20 mouse cellular contexts compared by ENCODE assay signal in the genomic region with DNA sequence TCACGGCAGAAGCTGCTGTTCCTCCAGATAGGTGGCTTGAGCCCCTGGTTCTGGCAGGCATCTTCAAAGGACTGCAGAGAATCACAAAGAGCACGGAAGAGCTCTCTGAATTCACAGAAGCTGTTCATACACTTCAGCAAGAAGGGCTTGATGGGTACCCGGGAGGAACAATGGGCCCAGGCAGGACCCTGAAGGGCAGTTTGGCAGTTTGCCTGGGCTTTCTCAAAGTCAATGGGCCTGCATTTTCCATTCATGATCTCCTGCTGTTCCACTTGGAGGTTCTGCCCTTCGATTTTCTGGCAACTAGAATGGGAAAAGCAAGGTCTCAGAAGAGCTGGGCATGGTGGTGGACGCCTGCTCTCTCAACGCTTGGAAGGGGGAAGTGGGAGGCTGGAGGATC. TPM values are rescaled to one million over a fixed set of nuclear protein-coding genes. Genes with fewer than 3 reads are reported as not detected.
DNase-seq lines count a peak whose midpoint lies in the region; ATAC-seq and TF ChIP-seq lines count a peak whose summit lies in the region.
"Had no signal": no experiment of that assay in that cellular context is flagged by ENCODE, and none has a peak within 500 bp of the region (broad histone marks: within the 10 kb centered on the region; RNA-seq: fewer than 3 reads in every experiment).

No protein-coding gene starts in this region.

- H3K27me3 ChIP-seq in hindbrain, postnatal 0 days (ENCODE audit: insufficient read depth, low read length): no peaks in the 10 kb centered on the region
- H3K27me3 ChIP-seq in hindbrain, embryonic 13.5 days: 0 out of 2 replicates have a peak, but pooled peaks cover 3% of the 10 kb centered on the region
- H3K27me3 ChIP-seq in midbrain, embryonic 14.5 days (ENCODE audit: control insufficient read depth, insufficient read depth, low read length): no peaks in the 10 kb centered on the region
- no peaks in the 10 kb centered on the region for H3K27me3 ChIP-seq in midbrain, embryonic 15.5 days (replicated peaks)
- no peaks in the 10 kb centered on the region for H3K27me3 ChIP-seq in kidney, adult 2 months (replicated peaks; ENCODE audit: control insufficient read depth, insufficient read depth, low read length)
- H3K27me3 ChIP-seq: neural tube, embryonic 12.5 days had no signal

- no peak overlapping the region for H3K9ac ChIP-seq in hindbrain, postnatal 0 days (replicated peaks; ENCODE audit: low read length)
- H3K9ac ChIP-seq in hindbrain, embryonic 13.5 days: no peak overlapping the region
- H3K9ac ChIP-seq in midbrain, embryonic 14.5 days (replicated peaks; ENCODE audit: low read length): no peak overlapping the region
- H3K9ac ChIP-seq in midbrain, embryonic 15.5 days: no peak overlapping the region
- H3K9ac ChIP-seq: neural tube, embryonic 12.5 days had no signal

- H3K4me3 ChIP-seq in hindbrain, postnatal 0 days (ENCODE audit: low read length): no peak overlapping the region
- no peak overlapping the region for H3K4me3 ChIP-seq in hindbrain, embryonic 13.5 days
- no peak overlapping the region for H3K4me3 ChIP-seq in midbrain, embryonic 14.5 days (replicated peaks; ENCODE audit: low read depth, low read length)
- H3K4me3 ChIP-seq in midbrain, embryonic 15.5 days: no peak overlapping the region
- H3K4me3 ChIP-seq in kidney, adult 2 months (ENCODE audit: insufficient read depth, low read depth, low read length): no peak overlapping the region
- H3K4me3 ChIP-seq: forebrain, embryonic 10.5 days; heart, adult 2 months; neural tube, embryonic 12.5 days had no signal

- WGBS in hindbrain, postnatal 0 days: 20% methylated on average over 6 of the region's 6 CpGs
- 37% methylated on average over 6 of the region's 6 CpGs for WGBS in hindbrain, embryonic 13.5 days
- WGBS in midbrain, embryonic 14.5 days: 38% methylated on average over 6 of the region's 6 CpGs
- WGBS in midbrain, embryonic 15.5 days: 32% methylated on average over 6 of the region's 6 CpGs
- WGBS in kidney, adult 2 months: 64% methylated on average over 6 of the region's 6 CpGs

- peak; percentile 23 to 24 for DNase-seq in cerebellum, postnatal 14 days
- no peak for DNase-seq in cerebellum, adult 18-20 months
- DNase-seq in hindbrain, postnatal 0 days (ENCODE audit: low spot score): peak; percentile 79
- DNase-seq in midbrain, embryonic 14.5 days: peak; percentile 73
- peak; percentile 63 for DNase-seq in Muller cell, postnatal 12 days (ENCODE audit: inconsistent ontology term)
- no peak for DNase-seq in kidney, adult 2 months
- DNase-seq: adrenal gland, postnatal 36 days; embryo, embryonic 11 days; gastrocnemius, postnatal 25 days; heart, adult 2 months; kidney, adult 9 months; kidney, postnatal 36 days; liver had no signal

- TF ChIP-seq CTCF in hindbrain, postnatal 0 days (IDR thresholded peaks at IDR 0.05; ENCODE audit: low read depth): no peak
- TF ChIP-seq CTCF in kidney, adult 2 months (conservative IDR thresholded peaks at IDR 0.05; ENCODE audit: insufficient read depth, insufficient read length, low read depth, low read length): no peak

- ATAC-seq in hindbrain, postnatal 0 days: peak; percentile 68; the same call in 1 of the 2 replicates
- ATAC-seq in hindbrain, embryonic 13.5 days (ENCODE audit: low FRiP score): no peak
- ATAC-seq in midbrain, embryonic 14.5 days (ENCODE audit: low FRiP score, low TSS enrichment): no peak
- no peak for ATAC-seq in midbrain, embryonic 15.5 days (replicated peaks)
- ATAC-seq: CD4-positive, CD25-positive, alpha-beta regulatory T cell, adult 4 months; inflammation-experienced regulatory T-cells, adult 6 months had no signal

- H3K27ac ChIP-seq in hindbrain, postnatal 0 days: peak overlapping the region; percentile 51; the same call in 1 of the 2 replicates
- H3K27ac ChIP-seq in hindbrain, embryonic 13.5 days: no peak overlapping the region
- no peak overlapping the region for H3K27ac ChIP-seq in midbrain, embryonic 14.5 days (replicated peaks; ENCODE audit: low read depth, low read length)
- no peak overlapping the region for H3K27ac ChIP-seq in midbrain, embryonic 15.5 days
- no peak overlapping the region for H3K27ac ChIP-seq in kidney, adult 2 months (ENCODE audit: insufficient read depth, low read depth, low read length)
- H3K27ac ChIP-seq: forebrain, embryonic 10.5 days; heart, adult 2 months; neural tube, embryonic 12.5 days had no signal

- H3K4me1 ChIP-seq in hindbrain, postnatal 0 days (ENCODE audit: insufficient read depth, low read length): no peaks in the 10 kb centered on the region
- peaks cover 5% of the 10 kb centered on the region; the same call in 1 of the 2 replicates for H3K4me1 ChIP-seq in hindbrain, embryonic 13.5 days (replicated peaks)
- H3K4me1 ChIP-seq in midbrain, embryonic 14.5 days (ENCODE audit: control insufficient read depth, insufficient read depth, low read length): no peaks in the 10 kb centered on the region
- H3K4me1 ChIP-seq in midbrain, embryonic 15.5 days: no peaks in the 10 kb centered on the region
- no peaks in the 10 kb centered on the region for H3K4me1 ChIP-seq in kidney, adult 2 months (ENCODE audit: control insufficient read depth, insufficient read depth, low read length)
- H3K4me1 ChIP-seq: forebrain, embryonic 10.5 days; neural tube, embryonic 12.5 days had no signal

- no peak overlapping the region for H3K4me2 ChIP-seq in hindbrain, postnatal 0 days (ENCODE audit: low read depth, low read length)
- no peak overlapping the region for H3K4me2 ChIP-seq in hindbrain, embryonic 13.5 days
- no peak overlapping the region for H3K4me2 ChIP-seq in midbrain, embryonic 14.5 days (ENCODE audit: low read length)
- no peak overlapping the region for H3K4me2 ChIP-seq in midbrain, embryonic 15.5 days
- H3K4me2 ChIP-seq: neural tube, embryonic 12.5 days had no signal

- TF ChIP-seq POLR2A in kidney, adult 2 months (IDR thresholded peaks at IDR 0.05; ENCODE audit: low read depth, low read length): no peak

- H3K36me3 ChIP-seq in hindbrain, postnatal 0 days (ENCODE audit: insufficient read depth, low read length): no peaks in the 10 kb centered on the region
- no peaks in the 10 kb centered on the region for H3K36me3 ChIP-seq in hindbrain, embryonic 13.5 days
- H3K36me3 ChIP-seq in midbrain, embryonic 14.5 days (ENCODE audit: control insufficient read depth, insufficient read depth, low read length): no peaks in the 10 kb centered on the region
- no peaks in the 10 kb centered on the region for H3K36me3 ChIP-seq in midbrain, embryonic 15.5 days (replicated peaks)
- H3K36me3 ChIP-seq in kidney, adult 2 months (ENCODE audit: control insufficient read depth, insufficient read depth, low read length): no peaks in the 10 kb centered on the region
- H3K36me3 ChIP-seq: forebrain, embryonic 10.5 days; G1E; neural tube, embryonic 12.5 days had no signal

- no peaks in the 10 kb centered on the region for H3K9me3 ChIP-seq in hindbrain, postnatal 0 days (ENCODE audit: low read length)
- H3K9me3 ChIP-seq in hindbrain, embryonic 13.5 days: no peaks in the 10 kb centered on the region
- H3K9me3 ChIP-seq in midbrain, embryonic 14.5 days (ENCODE audit: control insufficient read depth, low read length): no peaks in the 10 kb centered on the region
- no peaks in the 10 kb centered on the region for H3K9me3 ChIP-seq in midbrain, embryonic 15.5 days
- H3K9me3 ChIP-seq: forebrain, embryonic 10.5 days; G1E; neural tube, embryonic 12.5 days had no signal

RNA-seq across cellular contexts. Expression of a gene that starts 43.0 kb away (rescaled TPM):
- total RNA-seq in hindbrain, postnatal 0 days (2014; rRNA removed): 0.43 and 1.6 TPM in 2 replicates
- polyA plus RNA-seq in hindbrain, postnatal 0 days (2015; fragmentation: Nextera tagmentation; extraction: Ambion mirVana): 0.15 and 0.25 TPM in 2 replicates
- 0.06 and 0.08 TPM in 2 replicates for polyA plus RNA-seq in hindbrain, embryonic 13.5 days (2015; fragmentation: Nextera tagmentation; extraction: Ambion mirVana)
- 0.11 and 0.12 TPM in 2 replicates for polyA plus RNA-seq in midbrain, embryonic 14.5 days (2014; fragmentation: Nextera tagmentation; extraction: Ambion mirVana)
- 0.50 and 0.51 TPM in 2 replicates for polyA plus RNA-seq in midbrain, embryonic 15.5 days (2015; fragmentation: Nextera tagmentation; extraction: Ambion mirVana)
- polyA plus RNA-seq in kidney, adult 2 months (2012; rRNA removed): 0.16 and 0.19 TPM in 2 replicates
- total RNA-seq: heart, adult 2 months had no signal

Comparison
In these comparisons a context has a peak if more than half of its experiments do, and no peak if none do; other contexts are left out.
1. DNase-seq: peak in cerebellum, postnatal 14 days (2 of 2), hindbrain, postnatal 0 days (single experiment), midbrain, embryonic 14.5 days (single experiment) and Muller cell, postnatal 12 days (single experiment); none in cerebellum, adult 18-20 months (0 of 2) and kidney, adult 2 months (single experiment).